Mouse (Mus musculus) cerebellum, adult (tissue): Measurements from ENCODE around the gene Rem2.

Experiments
- ATAC-seq: cut with Nextera tagmentation; 2 replicates; pipeline ENCODE4 v1.9.2; 2017; ENCODE audit warnings: mild to moderate bottlenecking, moderate library complexity, mixed read lengths; ENCODE audit not compliant: insufficient number of reproducible peaks, low FRiP score, low TSS enrichment

Rem2 gene

GRCm38 (mm10) chr14:54443196-54443595 lies 32.7 kb upstream of the Rem2 start:
- no peak for ATAC-seq

GRCm38 (mm10) chr14:54443712-54444618 lies 31.9 kb upstream of the Rem2 start:
- peak; percentile 51 for ATAC-seq

- ATAC-seq, result no peak
Observed at GRCm38 (mm10) chr14:54445476-54445875, 30.4 kb upstream of the Rem2 start.

- no peak for ATAC-seq
Observed at GRCm38 (mm10) chr14:54453566-54453965, 22.3 kb upstream of the Rem2 start.

GRCm38 (mm10) chr14:54454669-54455528 lies 21.0 kb upstream of the Rem2 start:
- no peak for ATAC-seq

GRCm38 (mm10) chr14:54457907-54458569 lies 17.9 kb upstream of the Rem2 start:
- no peak for ATAC-seq

GRCm38 (mm10) chr14:54462146-54462545 lies 13.8 kb upstream of the Rem2 start:
- no peak for ATAC-seq

- 0 out of 2 replicates have a peak, but pooled peaks have one; percentile 4 for ATAC-seq
Observed at GRCm38 (mm10) chr14:54463108-54463958, 12.6 kb upstream of the Rem2 start.

- ATAC-seq, result peak; percentile 82
Observed at GRCm38 (mm10) chr14:54463959-54464292, 12.0 kb upstream of the Rem2 start, which contains the start of gene Lrp10. Gene Lrp10 (plus strand): TSS chr14:54464137.

GRCm38 (mm10) chr14:54464293-54465005 lies 11.5 kb upstream of the Rem2 start:
- ATAC-seq, result peak; percentile 57

- no peak for ATAC-seq
Observed at GRCm38 (mm10) chr14:54471467-54471866, 4.4 kb upstream of the Rem2 start.

GRCm38 (mm10) chr14:54472671-54473070 lies 3.2 kb upstream of the Rem2 start:
- ATAC-seq, result no peak

GRCm38 (mm10) chr14:54474744-54475143 lies 1.2 kb upstream of the Rem2 start:
- ATAC-seq, result no peak

GRCm38 (mm10) chr14:54477172-54477909 lies 1.4 kb downstream of the Rem2 start:
- ATAC-seq, result no peak

GRCm38 (mm10) chr14:54479451-54479920 lies 3.6 kb downstream of the Rem2 start:
- no peak for ATAC-seq

- ATAC-seq, result no peak
Observed at GRCm38 (mm10) chr14:54480673-54481072, 4.8 kb downstream of the Rem2 start.

- no peak for ATAC-seq
Observed at GRCm38 (mm10) chr14:54481402-54481801, 5.5 kb downstream of the Rem2 start.

- ATAC-seq, result no peak
Observed at GRCm38 (mm10) chr14:54482498-54482897, 6.6 kb downstream of the Rem2 start.
